Mouse (Mus musculus) cerebellum, adult 9-10 months (tissue): Measurements from ENCODE around the gene Spr.
"Not testable (repeated sequence)": the region's sequence is repeated elsewhere in the genome, so short reads cannot be mapped to it uniquely, and the experiment has no call there.

Experiments used
- DNase-seq: peaks from one replicate; pipeline ENCODE4 v3.0.0; 2022

Spr gene

GRCm38 (mm10) chr6:85137217-85138035 is at the start of gene Spr:
Spr (minus strand) TSS chr6:85137766.
- DNase-seq, result peak; percentile 88

DNA sequence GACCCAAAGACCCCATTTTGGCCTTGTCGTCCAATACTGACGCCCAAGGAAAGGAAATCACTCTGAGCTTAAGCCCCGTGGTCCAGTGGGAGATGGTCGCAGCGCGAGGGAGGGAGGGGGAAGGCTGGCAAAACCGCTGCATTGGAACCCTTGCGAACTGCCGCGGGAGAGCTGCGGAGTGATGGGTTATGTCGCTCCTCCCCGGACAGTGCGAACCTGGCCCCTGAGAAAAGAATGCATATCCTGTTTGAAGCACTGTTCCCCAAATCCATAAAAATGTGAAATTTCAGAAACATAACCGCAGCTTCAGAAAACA is 49.1 kb upstream of the Spr start:
- DNase-seq, result no peak

GRCm38 (mm10) chr6:85186033-85186743 is 48.6 kb upstream of the Spr start:
- no peak for DNase-seq

- no peak for DNase-seq
These were observed 46.4 kb upstream of the Spr start for GRCm38 (mm10) chr6:85183951-85184350.

DNA sequence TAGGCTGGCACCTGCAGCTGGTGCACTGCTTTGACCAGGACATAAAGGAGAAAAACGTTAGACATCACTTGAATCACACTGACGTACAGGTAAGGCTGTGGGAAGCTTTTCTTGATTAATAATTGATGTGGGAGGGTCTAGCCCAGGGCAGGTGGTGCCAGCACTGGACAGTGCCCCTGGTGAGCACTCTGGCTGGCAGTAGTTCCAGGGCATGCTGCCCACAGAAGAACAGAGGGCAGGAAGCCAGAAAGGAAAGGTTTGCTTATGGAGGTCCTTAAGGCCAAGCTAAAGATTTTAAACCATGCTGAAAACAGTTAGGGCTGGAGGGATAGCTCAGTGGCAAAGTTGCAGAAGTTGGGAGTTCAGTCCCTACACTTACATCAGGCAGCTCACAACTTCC is 42.5 kb upstream of the Spr start:
- DNase-seq, result no peak

- no peak for DNase-seq
These were observed 42.0 kb upstream of the Spr start for GRCm38 (mm10) chr6:85179569-85179968.

GRCm38 (mm10) chr6:85165440-85165921 is 27.9 kb upstream of the Spr start:
- no peak for DNase-seq

DNA sequence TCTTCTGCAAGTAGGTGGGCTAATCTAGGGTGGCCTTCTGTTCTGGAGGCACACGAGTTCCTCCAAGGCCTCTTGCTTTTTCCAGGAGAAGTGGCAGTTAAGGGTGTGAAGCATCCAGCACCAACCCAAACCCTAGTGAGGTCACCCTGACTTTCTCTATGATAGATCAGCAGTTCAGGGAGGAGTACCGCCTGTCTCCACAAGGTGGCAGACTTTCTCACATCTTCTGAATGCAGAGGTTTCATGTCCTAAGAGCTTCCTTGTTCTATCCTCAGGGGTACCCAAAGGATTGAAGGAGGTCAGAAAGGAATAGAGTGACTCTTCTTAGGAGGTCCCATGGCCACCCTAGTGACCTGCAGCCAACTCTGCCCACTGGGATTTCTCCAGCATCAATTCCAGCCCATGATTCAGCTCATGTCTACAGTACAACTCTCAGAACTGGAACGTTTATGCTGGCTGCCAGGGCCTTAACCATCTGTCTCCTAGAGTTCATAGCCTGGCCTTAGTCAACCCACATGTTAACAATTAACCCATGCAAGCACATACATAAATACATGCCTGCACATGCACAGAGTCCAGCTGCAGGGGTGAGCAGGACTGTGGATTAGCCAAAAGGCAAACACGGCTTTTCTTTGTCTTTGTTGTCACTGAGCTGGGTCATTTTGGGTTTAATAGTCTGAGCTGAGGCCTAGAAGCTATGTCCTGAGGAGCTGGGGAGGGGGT is 22.8 kb upstream of the Spr start:
- peak; percentile 67 for DNase-seq

DNA sequence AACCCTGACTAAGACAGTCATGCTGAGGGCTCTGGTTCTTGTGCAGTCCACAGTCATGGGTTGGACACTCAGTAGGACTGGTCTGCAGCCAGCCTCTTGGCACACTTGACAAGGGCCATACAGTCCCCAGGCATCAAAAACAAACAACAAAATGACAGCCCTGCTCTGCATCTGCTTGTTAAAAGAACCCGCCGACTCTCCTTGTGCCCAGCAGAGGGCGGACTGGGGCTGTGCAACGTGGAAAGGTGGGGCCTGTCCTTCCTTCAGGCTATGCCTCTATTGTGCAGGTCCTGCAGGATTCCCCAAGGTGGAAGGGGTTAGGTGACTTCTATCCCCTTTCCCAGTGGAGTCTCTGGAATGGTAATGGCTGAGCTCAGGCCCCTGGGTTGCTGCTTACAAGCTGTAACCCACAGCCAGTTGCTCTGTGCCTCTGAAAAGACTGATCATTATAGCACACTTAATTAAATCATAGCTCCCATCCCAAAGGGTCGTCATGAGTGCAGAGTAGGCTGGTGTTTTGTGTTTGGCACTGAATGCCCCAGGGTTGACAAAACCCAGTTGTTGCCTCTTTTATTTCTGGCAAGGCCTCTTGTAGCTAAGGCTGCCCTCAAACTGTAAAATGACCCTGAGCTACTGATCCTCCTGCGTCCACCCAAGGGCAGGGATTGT is 21.7 kb upstream of the Spr start:
- peak; percentile 60 for DNase-seq

DNA sequence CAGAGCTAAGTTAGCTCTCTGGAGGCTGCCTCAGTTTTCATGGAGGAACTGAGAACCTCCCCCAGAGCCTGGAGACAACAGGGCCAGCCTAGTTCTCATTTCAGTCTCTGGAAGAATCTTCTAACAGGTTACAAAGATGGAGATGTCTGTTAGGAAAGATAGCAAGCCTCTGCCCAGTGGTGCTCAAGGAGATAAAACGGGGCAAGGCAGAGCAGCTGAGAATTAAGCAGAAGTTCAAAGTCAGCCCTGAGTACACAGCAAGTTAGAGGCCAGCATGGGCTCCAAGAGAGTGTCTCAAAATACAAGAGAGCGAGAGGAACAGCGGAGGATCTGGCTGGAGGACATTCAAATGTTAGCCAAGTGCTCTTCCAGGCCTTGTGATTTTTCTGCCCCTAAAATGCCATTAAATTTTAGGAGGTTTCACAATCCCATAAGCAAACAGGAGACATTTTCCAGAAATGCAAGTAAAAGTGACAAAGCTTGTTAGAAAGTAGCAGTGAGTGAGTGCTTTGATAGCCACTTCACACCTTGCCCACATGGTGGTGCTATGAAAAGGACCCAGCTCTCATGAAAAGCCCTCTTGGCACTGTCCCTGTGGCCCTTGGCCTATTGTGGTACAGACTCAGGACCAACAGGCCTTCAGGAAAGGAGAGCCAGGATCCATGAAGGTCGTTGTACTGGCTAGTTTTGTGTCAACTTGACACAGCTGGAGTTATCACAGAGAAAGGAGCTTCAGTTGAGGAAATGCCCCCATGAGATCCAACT is 20.7 kb upstream of the Spr start:
- DNase-seq, result not testable (repeated sequence)

DNA sequence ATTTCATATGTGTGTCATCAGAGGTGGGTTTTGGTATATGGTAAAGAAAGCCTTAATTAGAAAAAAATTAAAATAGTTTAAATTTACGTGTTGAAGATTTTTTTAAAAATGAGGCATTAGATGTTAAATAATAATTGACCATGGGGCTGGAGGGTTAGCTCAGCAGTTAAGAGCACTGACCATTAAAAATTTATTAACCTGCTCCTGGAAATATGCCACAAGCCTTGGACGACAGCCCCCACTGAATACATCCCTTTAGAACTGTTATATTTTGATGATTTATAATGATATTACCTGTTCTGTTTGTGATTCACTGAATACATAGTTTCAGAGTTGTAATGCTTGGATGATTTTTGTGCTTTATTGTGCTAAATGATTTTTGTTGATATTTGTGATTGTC is 19.0 kb upstream of the Spr start:
- not testable (repeated sequence) for DNase-seq

GRCm38 (mm10) chr6:85154861-85155528 is 17.4 kb upstream of the Spr start:
- no peak for DNase-seq

DNA sequence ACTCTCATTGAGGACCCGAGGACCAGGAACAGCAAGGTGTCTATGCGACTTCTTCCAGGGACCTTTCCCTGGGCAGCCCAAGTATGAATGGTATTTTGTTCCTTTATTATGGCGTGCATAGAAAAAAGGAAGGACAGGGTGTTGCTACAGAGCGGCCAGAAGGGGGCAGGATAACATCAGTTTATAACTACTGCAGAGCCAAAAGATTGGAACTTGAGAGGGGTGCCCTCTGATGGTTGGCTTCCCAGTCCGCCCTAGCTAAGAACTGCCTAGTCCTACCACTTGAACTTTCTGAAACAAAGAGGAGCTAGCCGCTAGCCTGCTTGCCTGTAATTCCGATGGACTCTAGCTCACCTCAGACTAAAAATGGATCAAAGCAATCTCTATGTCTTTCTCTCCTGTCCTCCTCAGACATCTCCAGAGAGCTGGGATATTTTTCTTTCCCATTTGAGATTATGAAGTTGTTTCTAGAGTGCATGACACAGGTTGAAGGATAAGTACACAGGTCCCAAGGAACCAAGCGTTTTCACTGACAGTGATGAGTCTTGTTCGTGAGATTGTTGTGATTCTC is 16.5 kb upstream of the Spr start:
- DNase-seq, result peak; percentile 84

- DNase-seq, result peak; percentile 62
These were observed 12.8 kb upstream of the Spr start for GRCm38 (mm10) chr6:85150386-85150785.

DNA sequence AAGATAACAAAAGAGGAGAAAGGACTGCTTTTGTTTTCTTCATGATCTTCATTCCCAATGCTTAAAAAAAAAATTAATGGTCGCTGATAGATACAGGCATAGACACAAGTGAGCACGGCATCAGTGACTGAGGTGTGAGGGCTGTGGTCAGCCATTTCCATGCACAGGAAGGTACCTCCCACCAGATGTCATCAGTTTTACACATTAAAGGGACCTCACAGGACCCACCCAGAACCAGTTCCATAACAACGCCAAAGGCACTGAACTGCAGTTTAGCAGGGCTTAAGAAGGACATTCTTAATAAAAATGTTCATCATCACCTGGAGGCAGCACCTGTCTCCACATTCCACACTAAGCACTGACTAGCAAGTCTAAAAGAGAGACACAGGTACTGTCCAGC is 10.1 kb upstream of the Spr start:
- DNase-seq, result no peak

DNA sequence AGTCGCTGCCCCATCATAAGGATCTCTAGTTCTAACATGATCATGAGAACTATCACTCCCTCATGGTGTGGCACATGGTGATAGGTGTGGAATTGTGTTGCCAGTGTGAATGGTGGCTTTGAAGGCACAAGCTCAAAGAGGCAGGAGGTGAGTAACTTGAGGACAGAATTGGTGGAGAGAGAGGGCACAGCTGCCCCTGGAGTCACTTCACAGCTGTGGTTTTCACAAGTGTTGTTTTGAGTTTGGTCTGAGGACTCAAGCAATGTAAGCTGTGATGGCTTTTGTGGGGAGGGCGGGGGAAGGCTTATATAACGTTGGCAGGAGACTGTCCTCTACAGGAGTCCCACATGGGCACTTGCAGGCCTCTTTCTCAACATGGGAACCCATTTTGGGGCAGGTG is 6.9 kb upstream of the Spr start:
- DNase-seq, result no peak

- DNase-seq, result peak; percentile 49
These were observed 3.4 kb upstream of the Spr start for GRCm38 (mm10) chr6:85141013-85141412.

DNA sequence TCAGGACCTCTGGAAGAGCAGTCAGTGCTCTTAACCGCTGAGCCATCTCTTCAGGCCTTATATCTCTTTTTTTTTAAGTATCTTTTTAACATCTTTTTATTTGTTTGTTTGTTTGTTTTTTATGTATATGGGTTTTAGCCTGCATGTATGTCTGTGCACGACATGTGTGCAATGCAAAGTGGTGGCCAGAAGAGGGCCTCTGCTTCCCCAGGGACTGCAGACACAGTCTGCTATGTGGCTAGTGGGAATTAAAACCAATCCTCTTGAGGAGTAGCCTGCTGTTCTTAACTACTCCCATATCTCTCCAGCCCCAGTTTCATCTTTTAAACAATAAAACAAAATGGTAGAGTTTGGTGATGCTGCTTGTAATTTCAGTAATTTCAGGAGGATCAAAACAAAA is 2.0 kb upstream of the Spr start:
- no peak for DNase-seq

DNA sequence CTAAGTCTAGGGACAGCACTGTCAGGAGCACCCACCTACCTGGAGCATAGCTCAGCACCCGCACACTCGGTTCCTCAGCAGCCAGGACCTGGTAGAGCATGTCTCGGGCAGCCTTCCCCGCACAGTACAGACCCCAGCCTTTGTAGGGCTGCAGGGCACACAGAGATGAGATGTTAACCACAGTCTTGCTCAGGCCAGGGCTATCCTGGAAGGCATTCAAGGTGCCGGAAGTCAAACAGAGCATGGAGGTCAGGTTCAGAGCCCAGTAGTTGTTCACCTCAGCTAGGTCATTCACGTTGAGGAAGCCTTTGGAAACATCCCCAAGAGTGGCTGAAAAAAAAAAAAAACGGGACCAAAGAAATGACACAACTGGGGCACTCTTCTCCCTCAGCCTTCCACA is 782 bp downstream of the Spr start:
- DNase-seq, result not testable (repeated sequence)

DNA sequence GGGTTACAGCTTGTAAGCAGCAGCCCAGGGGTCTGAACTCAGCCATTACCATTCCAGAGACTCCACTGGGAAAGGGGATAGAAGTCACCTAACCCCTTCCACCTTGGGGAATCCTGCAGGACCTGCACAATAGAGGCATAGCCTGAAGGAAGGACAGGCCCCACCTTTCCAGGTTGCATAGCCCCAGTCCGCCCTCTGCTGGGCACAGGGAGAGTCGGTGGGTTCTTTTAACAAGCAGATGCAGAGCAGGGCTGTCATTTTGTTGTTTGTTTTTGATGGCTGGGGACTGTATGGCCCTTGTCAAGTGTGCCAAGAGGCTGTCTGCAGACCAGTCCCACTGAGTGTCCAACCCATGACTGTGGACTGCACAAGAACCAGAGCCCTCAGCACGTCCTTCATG is 4.8 kb downstream of the Spr start:
- not testable (repeated sequence) for DNase-seq

- not testable (repeated sequence) for DNase-seq
These were observed 5.3 kb downstream of the Spr start for GRCm38 (mm10) chr6:85132237-85132636.
